Mouse (Mus musculus) left cerebral cortex, postnatal 10 days (tissue): ENCODE measurements at regions not wholly inside any gene's neighbourhood (a gene's known extent, or its start where the extent isn't known, plus 50 kb on each side); places are given as distances from the start of the nearest gene placed in this dataset.
A peak's percentile ranks its signal among the peaks of the same experiment; 100 is the strongest.

Experiments
- DNase-seq, 2 experiments: peaks; one replicate each; pipeline ENCODE4 v3.0.0; 2021 to 2022; ENCODE audit warnings: low spot score in 2 of 2, mixed read lengths in 1 of 2; ENCODE audit errors: extremely low spot score in 1 of 2
- intact Hi-C: fragments of 180-260 bp; cut with DNase I; formaldehyde crosslinking; loops from one replicate; pipeline ENCODE4 v1.15.1; 2025

GRCm38 (mm10) chr13:110724836-110725235, 330.0 kb downstream of the Plk2 start:
- intact Hi-C loops, result no loop called here
- DNase-seq, result no peak

GRCm38 (mm10) chr13:110725821-110726220, 331.0 kb downstream of the Plk2 start:
- no peak for DNase-seq
- intact Hi-C loops, result no loop called here

- intact Hi-C loops, result no loop called here
- peak in 1 of 2 experiments; percentile 42 for DNase-seq
Measured at GRCm38 (mm10) chr13:110735511-110735910, 340.7 kb downstream of the Plk2 start.

GRCm38 (mm10) chr13:110741576-110742206, 346.8 kb downstream of the Plk2 start:
- intact Hi-C loops, result no loop called here

GRCm38 (mm10) chr13:110747223-110747868, 352.5 kb downstream of the Plk2 start:
- intact Hi-C loops, result no loop called here
- no peak for DNase-seq

More at GRCm38 (mm10) chr13:110741576-110742206, 346.8 kb downstream of the Plk2 start:
- DNase-seq, result no peak

GRCm38 (mm10) chr13:110752746-110753145, 357.9 kb downstream of the Plk2 start:
- DNase-seq, result no peak
- intact Hi-C loops, result no loop called here

- DNase-seq, result peak in 1 of 2 experiments; percentile 38
- intact Hi-C loops, result no loop called here
Measured at GRCm38 (mm10) chr13:110754548-110754947, 359.7 kb downstream of the Plk2 start.

GRCm38 (mm10) chr13:110756877-110757276, 362.0 kb downstream of the Plk2 start:
- no peak for DNase-seq
- intact Hi-C loops, result no loop called here

- intact Hi-C loops, result no loop called here
- no peak for DNase-seq
Measured at GRCm38 (mm10) chr13:110769210-110769609, 374.4 kb downstream of the Plk2 start.

- intact Hi-C loops, result no loop called here
- no peak for DNase-seq
Measured at GRCm38 (mm10) chr13:110775251-110775650, 380.4 kb downstream of the Plk2 start.

- intact Hi-C loops, result no loop called here
- DNase-seq, result no peak
Measured at GRCm38 (mm10) chr13:110784162-110784785, 389.4 kb downstream of the Plk2 start.

- intact Hi-C loops, result no loop called here
- no peak for DNase-seq
Measured at GRCm38 (mm10) chr13:110784822-110785221, 390.0 kb downstream of the Plk2 start.

- no peak for DNase-seq
- intact Hi-C loops, result no loop called here
Measured at GRCm38 (mm10) chr13:110798313-110798712, 403.5 kb downstream of the Plk2 start.

- no peak for DNase-seq
- intact Hi-C loops, result no loop called here
Measured at GRCm38 (mm10) chr13:110802841-110803240, 408.0 kb downstream of the Plk2 start.

- intact Hi-C loops, result no loop called here
Measured at GRCm38 (mm10) chr13:110812401-110812800, 417.6 kb downstream of the Plk2 start.

GRCm38 (mm10) chr13:110814066-110814465, 419.2 kb downstream of the Plk2 start:
- no peak for DNase-seq
- intact Hi-C loops, result no loop called here

More at GRCm38 (mm10) chr13:110812401-110812800, 417.6 kb downstream of the Plk2 start:
- DNase-seq, result no peak

- intact Hi-C loops, result no loop called here
- no peak for DNase-seq
Measured at GRCm38 (mm10) chr13:110819301-110819862, 424.5 kb downstream of the Plk2 start.

GRCm38 (mm10) chr13:110824878-110825277, 429.9 kb upstream of the Actbl2 start:
- intact Hi-C loops, result no loop called here

GRCm38 (mm10) chr13:110832442-110832841, 422.4 kb upstream of the Actbl2 start:
- intact Hi-C loops, result no loop called here
- DNase-seq, result no peak

More at GRCm38 (mm10) chr13:110824878-110825277, 429.9 kb upstream of the Actbl2 start:
- DNase-seq, result no peak

GRCm38 (mm10) chr13:110836936-110837335, 417.9 kb upstream of the Actbl2 start:
- no peak for DNase-seq
- intact Hi-C loops, result no loop called here
